Mouse (Mus musculus) limb, embryonic 12.5 days (tissue): ENCODE measurements around the gene Rab11fip3. TPM values are rescaled to one million over a fixed set of nuclear protein-coding genes. Genes with fewer than 3 reads are reported as not detected.

Experiments
- ATAC-seq: fragments of 200-750 bp; cut with Nextera tagmentation; 2 replicates; pipeline ENCODE4 v1.8.0; 2017; ENCODE audit warnings: low read depth, moderate TSS enrichment; ENCODE audit not compliant: insufficient number of reproducible peaks, insufficient read depth, low FRiP score, low TSS enrichment
- H3K27ac ChIP-seq: fragments of 300-500 bp; sonication (generic); 2 replicates; pipeline ENCODE4 v1.5.1; 2016; ENCODE audit warnings: mild to moderate bottlenecking, moderate library complexity
- H3K27me3 ChIP-seq: fragments of 300-500 bp; sonication (generic); 2 replicates; pipeline ENCODE4 v1.6.1; 2016; ENCODE audit warnings: mild to moderate bottlenecking, moderate library complexity
- H3K36me3 ChIP-seq: fragments of 300-500 bp; sonication (generic); 2 replicates; pipeline ENCODE4 v1.6.1; 2016; ENCODE audit warnings: mild to moderate bottlenecking, moderate library complexity
- H3K4me1 ChIP-seq: fragments of 300-500 bp; sonication (generic); replicated peaks from 2 replicates; pipeline ENCODE4 v1.6.1; 2016
- H3K4me2 ChIP-seq: fragments of 300-500 bp; sonication (generic); 2 replicates; pipeline ENCODE4 v1.6.1; 2016; ENCODE audit warnings: mild to moderate bottlenecking, moderate library complexity
- H3K4me3 ChIP-seq: fragments of 300-500 bp; sonication (generic); replicated peaks from 2 replicates; pipeline ENCODE4 v1.5.1; 2016; ENCODE audit warnings: mild to moderate bottlenecking
- H3K9ac ChIP-seq: fragments of 300-500 bp; sonication (generic); replicated peaks from 2 replicates; pipeline ENCODE4 v1.6.1; 2016; ENCODE audit warnings: mild to moderate bottlenecking, moderate library complexity
- H3K9me3 ChIP-seq: fragments of 300-500 bp; sonication (generic); 2 replicates; pipeline ENCODE4 v1.6.1; 2016; ENCODE audit warnings: mild to moderate bottlenecking, moderate library complexity
- WGBS: fragments of 180-500 bp; shearing (Covaris S2); methylation state at CpG from one replicate; pipeline ENCODE4 v1.1.7; 2016; 5-methylcytosine and 5-hydroxymethylcytosine counted together
- polyA plus RNA-seq: library from polyadenylated mRNA; unstranded; fragments of >200 nt; fragmentation: Nextera tagmentation; extraction: Ambion mirVana; gene quantifications from 2 replicates; pipeline ENCODE4 v1.2.1, GENCODE M21; 2016

Gene Rab11fip3
- polyA plus RNA-seq, 1 experiment from 2014 or later = 26.9 TPM

- no peak for ATAC-seq
- no peak overlapping the region for H3K4me2 ChIP-seq
- 73% methylated on average over 9 of the region's 9 CpGs for WGBS
- no peak overlapping the region for H3K4me3 ChIP-seq
- H3K36me3 ChIP-seq = peaks cover 3% of the 10 kb centered on the region; the same call in 1 of the 2 replicates
- no peaks in the 10 kb centered on the region for H3K9me3 ChIP-seq
- no peak overlapping the region for H3K9ac ChIP-seq
- no peak overlapping the region for H3K27ac ChIP-seq
- H3K27me3 ChIP-seq = peaks cover 3% of the 10 kb centered on the region; the same call in 1 of the 2 replicates
- peaks cover 13% of the 10 kb centered on the region for H3K4me1 ChIP-seq
Measured at GRCm38 (mm10) chr17:25943769-25944168, 125.6 kb downstream of the Rab11fip3 start.

- WGBS = 75% methylated on average over 3 of the region's 3 CpGs
Measured at GRCm38 (mm10) chr17:25943221-25943620, 126.1 kb downstream of the Rab11fip3 start.

GRCm38 (mm10) chr17:25942597-25943151 is 126.7 kb downstream of the Rab11fip3 start:
- H3K9ac ChIP-seq = no peak overlapping the region
- no peak overlapping the region for H3K4me3 ChIP-seq
- H3K4me1 ChIP-seq = peaks cover 13% of the 10 kb centered on the region
- 80% methylated on average over 2 of the region's 2 CpGs for WGBS
- no peaks in the 10 kb centered on the region for H3K9me3 ChIP-seq
- ATAC-seq = no peak
- no peaks in the 10 kb centered on the region for H3K27me3 ChIP-seq
- H3K27ac ChIP-seq = no peak overlapping the region
- peaks cover 10% of the 10 kb centered on the region; the same call in 1 of the 2 replicates for H3K36me3 ChIP-seq
- H3K4me2 ChIP-seq = peak overlapping the region; percentile 76

More at GRCm38 (mm10) chr17:25943221-25943620, 126.1 kb downstream of the Rab11fip3 start:
- H3K9ac ChIP-seq = no peak overlapping the region
- no peaks in the 10 kb centered on the region for H3K27me3 ChIP-seq
- H3K36me3 ChIP-seq = peaks cover 8% of the 10 kb centered on the region; the same call in 1 of the 2 replicates
- H3K4me3 ChIP-seq = no peak overlapping the region
- H3K9me3 ChIP-seq = no peaks in the 10 kb centered on the region
- no peak for ATAC-seq
- no peak overlapping the region for H3K27ac ChIP-seq
- H3K4me1 ChIP-seq = peaks cover 13% of the 10 kb centered on the region
- H3K4me2 ChIP-seq = no peak overlapping the region

DNA sequence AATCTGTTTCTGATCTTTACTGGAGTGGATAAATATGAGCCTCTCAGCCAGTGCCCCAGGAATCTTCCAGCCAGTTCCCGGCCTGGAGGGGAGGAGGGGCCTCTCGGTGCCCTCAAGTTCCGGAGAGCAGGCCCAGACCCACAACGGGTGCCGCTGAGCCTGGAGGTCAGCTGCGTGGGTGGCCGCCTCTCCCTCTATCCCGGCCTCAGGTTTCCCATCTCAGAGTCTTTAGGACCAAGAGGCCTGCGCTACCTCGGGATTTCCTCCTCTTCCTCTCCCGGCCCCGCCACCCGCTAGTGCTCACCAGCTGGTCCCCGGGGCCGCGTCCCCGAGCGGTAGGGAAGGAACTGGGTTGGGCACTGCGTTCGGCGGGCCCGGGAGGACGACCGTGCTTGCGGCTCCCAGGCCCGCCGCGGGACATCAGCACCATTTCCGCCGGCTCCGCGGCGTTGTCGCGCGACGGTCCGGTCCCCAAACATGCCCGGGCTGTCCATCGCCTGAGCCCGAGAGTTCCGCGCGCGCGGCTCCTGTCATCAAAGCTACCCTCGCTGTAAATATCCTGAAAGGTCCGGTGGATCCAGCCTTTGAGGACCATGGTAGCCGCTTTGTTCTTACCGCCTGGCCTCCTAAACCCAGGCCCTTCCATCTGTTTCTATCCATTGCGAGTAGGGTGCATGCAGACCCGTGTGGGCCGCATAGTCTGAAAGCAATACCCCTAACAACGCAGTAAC is 127.7 kb downstream of the Rab11fip3 start:
- peaks cover 20% of the 10 kb centered on the region for H3K36me3 ChIP-seq
- H3K9ac ChIP-seq = peak overlapping the region; percentile 96
- no peaks in the 10 kb centered on the region for H3K9me3 ChIP-seq
- H3K4me1 ChIP-seq = peaks cover 13% of the 10 kb centered on the region
- peak overlapping the region; percentile 76 for H3K4me2 ChIP-seq
- 3% methylated on average over 54 of the region's 54 CpGs for WGBS
- peak; percentile 53; the same call in 1 of the 2 replicates for ATAC-seq
- no peaks in the 10 kb centered on the region for H3K27me3 ChIP-seq
- H3K27ac ChIP-seq = peak overlapping the region; percentile 92
- H3K4me3 ChIP-seq = peak overlapping the region; percentile 90

Other genes with a start within 250 kb of the Rab11fip3 start
- gene Wdr24, start 245.9 kb downstream of the Rab11fip3 start, polyA plus RNA-seq = 28.4 and 30.9 TPM in 2 replicates
- gene Jmjd8, start 240.7 kb downstream of the Rab11fip3 start, polyA plus RNA-seq = 56.4 and 63.4 TPM in 2 replicates
- 313 TPM in 2 replicates for gene Stub1, start 236.2 kb downstream of the Rab11fip3 start, polyA plus RNA-seq
- gene Rhbdl1, start 232.3 kb downstream of the Rab11fip3 start, polyA plus RNA-seq = 1.4 and 1.7 TPM in 2 replicates
- 1.6 and 2.0 TPM in 2 replicates for gene Gm20683, start 227.8 kb downstream of the Rab11fip3 start, polyA plus RNA-seq
- gene Rhot2, start 224.7 kb downstream of the Rab11fip3 start, polyA plus RNA-seq = 23.6 and 26.9 TPM in 2 replicates
- 37.3 and 45.5 TPM in 2 replicates for gene Wdr90, start 208.1 kb downstream of the Rab11fip3 start, polyA plus RNA-seq
- 8.5 and 9.9 TPM in 2 replicates for gene Mcrip2, start 200.8 kb downstream of the Rab11fip3 start, polyA plus RNA-seq
- gene Mettl26, start 194.5 kb downstream of the Rab11fip3 start, polyA plus RNA-seq = 56.1 and 60.1 TPM in 2 replicates
- gene Wfikkn1, start 188.7 kb downstream of the Rab11fip3 start, polyA plus RNA-seq = 0.45 and 0.54 TPM in 2 replicates
- gene Rab40c, start 149.8 kb downstream of the Rab11fip3 start, polyA plus RNA-seq = 35.7 and 39.1 TPM in 2 replicates
- 47.3 and 52.4 TPM in 2 replicates for gene Pigq, start 124.6 kb downstream of the Rab11fip3 start, polyA plus RNA-seq
- gene Nhlrc4, start 124.6 kb downstream of the Rab11fip3 start, polyA plus RNA-seq = 0.13 and 0.74 TPM in 2 replicates
- gene A930017K11Rik, start 117.0 kb downstream of the Rab11fip3 start, polyA plus RNA-seq = 0.10 and 0.27 TPM in 2 replicates
- 32.8 and 33.9 TPM in 2 replicates for gene Capn15, start 83.8 kb downstream of the Rab11fip3 start, polyA plus RNA-seq
- 29.4 and 31.7 TPM in 2 replicates for gene Decr2, start 20.8 kb upstream of the Rab11fip3 start, polyA plus RNA-seq
- gene Nme4, start 26.0 kb upstream of the Rab11fip3 start, polyA plus RNA-seq = 124 and 132 TPM in 2 replicates
- 0.55 and 0.87 TPM in 2 replicates for gene Tmem8, start 43.7 kb upstream of the Rab11fip3 start, polyA plus RNA-seq
- 203 and 218 TPM in 2 replicates for gene Mrpl28, start 53.9 kb upstream of the Rab11fip3 start, polyA plus RNA-seq
- gene Axin1, start 69.1 kb upstream of the Rab11fip3 start, polyA plus RNA-seq = 12.5 and 28.3 TPM in 2 replicates
- 0.13 and 0.17 TPM in 2 replicates for gene Pdia2, start 129.5 kb upstream of the Rab11fip3 start, polyA plus RNA-seq
- 4.7 and 5.3 TPM in 2 replicates for gene Rgs11, start 133.4 kb upstream of the Rab11fip3 start, polyA plus RNA-seq
- 4.9 and 5.6 TPM in 2 replicates for gene Arhgdig, start 138.2 kb upstream of the Rab11fip3 start, polyA plus RNA-seq
- 36.4 and 36.6 TPM in 2 replicates for gene Fam234a, start 174.7 kb upstream of the Rab11fip3 start, polyA plus RNA-seq
- gene Luc7l, start 183.3 kb upstream of the Rab11fip3 start, polyA plus RNA-seq = 155 and 164 TPM in 2 replicates